Mouse (Mus musculus) ES-Bruce4 (cell line): Measurements from ENCODE around the gene Gal3st3. TPM values are rescaled to one million over a fixed set of nuclear protein-coding genes. Genes with fewer than 3 reads are reported as not detected.
"Not testable (repeated sequence)": the region's sequence is repeated elsewhere in the genome, so short reads cannot be mapped to it uniquely, and the experiment has no call there.

Experiments used
- H3K27ac ChIP-seq: 2 replicates; pipeline ENCODE4 v1.5.1; 2012; ENCODE audit warnings: low read length, inconsistent platforms; ENCODE audit not compliant: insufficient read depth
- H3K27me3 ChIP-seq: 2 replicates; pipeline ENCODE4 v1.6.1; 2012; ENCODE audit warnings: mild to moderate bottlenecking, low read length, inconsistent platforms; ENCODE audit not compliant: control insufficient read depth, poor library complexity, insufficient read depth, severe bottlenecking
- H3K36me3 ChIP-seq: 2 replicates; pipeline ENCODE4 v1.6.1; 2012; ENCODE audit warnings: inconsistent platforms, mild to moderate bottlenecking, low read length, moderate library complexity; ENCODE audit not compliant: control insufficient read depth, poor library complexity, insufficient read depth, severe bottlenecking
- H3K4me1 ChIP-seq: one replicate; pipeline ENCODE4 v1.8.1; 2011; ENCODE audit warnings: low read length; ENCODE audit not compliant: control insufficient read depth, insufficient read depth
- H3K4me3 ChIP-seq: 2 replicates; pipeline ENCODE4 v1.5.1; 2011; ENCODE audit warnings: low read depth, mild to moderate bottlenecking, low read length
- H3K9ac ChIP-seq: 2 replicates; pipeline ENCODE4 v1.6.1; 2012; ENCODE audit warnings: low read depth, mild to moderate bottlenecking, inconsistent platforms; ENCODE audit not compliant: poor library complexity, severe bottlenecking
- H3K9me3 ChIP-seq: replicated peaks from 2 replicates; pipeline ENCODE4 v1.6.1; 2012; ENCODE audit warnings: mild to moderate bottlenecking, low read length, inconsistent platforms; ENCODE audit not compliant: control insufficient read depth, poor library complexity, insufficient read depth, severe bottlenecking
- CTCF ChIP-seq: IDR thresholded peaks from one replicate; pipeline ENCODE4 v1.8.1; 2011; ENCODE audit warnings: low read depth, low read length
- EP300 ChIP-seq: IDR thresholded peaks from 2 replicates; pipeline ENCODE4 v1.6.1; 2011; ENCODE audit warnings: low read depth, low read length; ENCODE audit not compliant: insufficient read depth
- POLR2A ChIP-seq: IDR thresholded peaks from one replicate; pipeline ENCODE4 v1.8.1; 2011; ENCODE audit warnings: low read length; ENCODE audit not compliant: insufficient read depth
- polyA plus RNA-seq: library from polyadenylated mRNA; stranded (reverse); fragments of >200 nt; gene quantifications from 2 replicates; pipeline ENCODE4 v1.2.4, GENCODE M21; 2011; ENCODE audit warnings: low read depth; ENCODE audit not compliant: missing spikeins, insufficient read depth, insufficient read length

The Gal3st3 gene
- polyA plus RNA-seq, 1 experiment, result 2.5 TPM

DNA sequence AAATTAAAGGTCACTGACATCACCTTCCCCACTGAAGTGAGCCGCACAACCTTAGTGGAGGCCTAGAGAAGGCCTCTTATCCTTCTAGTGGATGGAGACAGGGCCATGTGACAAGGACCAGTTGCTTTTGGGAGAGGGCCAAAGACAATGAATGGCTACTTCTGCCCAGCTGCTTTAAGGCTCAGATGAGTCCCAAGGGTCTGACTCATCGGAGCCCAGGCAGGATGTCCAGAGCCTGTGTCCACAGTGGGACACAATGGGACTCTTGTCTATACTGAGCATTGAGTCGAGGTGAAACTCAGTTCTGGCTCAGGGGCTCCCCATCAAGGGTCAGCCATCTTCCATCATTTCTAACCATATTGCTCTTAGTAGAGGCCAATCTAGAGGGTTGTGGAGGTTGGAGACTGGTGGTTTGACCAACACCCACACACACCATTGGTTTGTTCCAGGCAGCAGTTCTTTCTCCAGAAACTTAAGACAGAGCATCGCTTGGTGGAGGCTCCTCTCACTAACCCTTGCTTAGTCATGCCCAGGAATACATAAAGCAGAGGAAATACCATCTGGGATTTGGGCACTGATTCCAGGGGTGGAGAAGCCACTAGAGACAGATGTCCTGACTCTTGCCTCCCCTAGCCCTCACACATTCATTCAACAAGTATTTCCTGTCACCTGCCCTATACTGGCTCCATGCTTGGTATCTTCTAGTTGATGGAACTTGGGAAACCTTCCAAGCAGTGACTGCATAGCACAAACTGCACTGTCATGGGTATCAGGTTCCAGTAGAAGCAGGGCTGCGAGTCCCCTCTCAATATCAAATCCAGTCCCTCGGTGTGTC is 47.4 kb downstream of the Gal3st3 start:
- H3K27me3 ChIP-seq, result no peaks in the 10 kb centered on the region
- no peaks in the 10 kb centered on the region for H3K36me3 ChIP-seq
- TF ChIP-seq EP300 (no peak), CTCF (no peak), POLR2A (no peak)
- H3K4me1 ChIP-seq, result no peaks in the 10 kb centered on the region
- no peak overlapping the region for H3K4me3 ChIP-seq
- H3K27ac ChIP-seq, result no peak overlapping the region
- no peak overlapping the region for H3K9ac ChIP-seq
- no peaks in the 10 kb centered on the region for H3K9me3 ChIP-seq

DNA sequence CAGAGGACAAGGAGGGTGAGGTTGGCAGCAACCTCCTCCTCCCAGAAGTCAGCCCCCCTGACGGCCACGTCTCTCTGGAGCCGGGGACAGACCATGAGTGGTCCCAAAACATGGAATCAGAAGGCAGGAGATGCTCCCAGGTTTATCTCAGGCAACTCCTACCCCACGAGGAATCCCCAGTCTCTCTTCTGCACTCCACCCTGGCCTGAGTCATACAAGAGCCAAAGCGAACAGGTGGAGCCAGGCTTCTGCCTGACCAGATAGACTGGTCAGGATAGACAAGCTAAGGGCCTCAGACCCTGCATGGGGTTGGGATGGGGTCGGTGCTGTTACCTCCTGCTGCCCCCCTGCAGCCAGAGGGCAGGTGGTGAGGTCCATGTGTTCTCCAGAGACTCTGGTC is 49.9 kb downstream of the Gal3st3 start:
- no peaks in the 10 kb centered on the region for H3K4me1 ChIP-seq
- no peaks in the 10 kb centered on the region for H3K27me3 ChIP-seq
- no peaks in the 10 kb centered on the region for H3K9me3 ChIP-seq
- H3K4me3 ChIP-seq, result no peak overlapping the region
- H3K9ac ChIP-seq, result no peak overlapping the region
- H3K27ac ChIP-seq, result no peak overlapping the region
- no peak for TF ChIP-seq CTCF
- TF ChIP-seq POLR2A, result no peak
- no peak for TF ChIP-seq EP300
- no peaks in the 10 kb centered on the region for H3K36me3 ChIP-seq

DNA sequence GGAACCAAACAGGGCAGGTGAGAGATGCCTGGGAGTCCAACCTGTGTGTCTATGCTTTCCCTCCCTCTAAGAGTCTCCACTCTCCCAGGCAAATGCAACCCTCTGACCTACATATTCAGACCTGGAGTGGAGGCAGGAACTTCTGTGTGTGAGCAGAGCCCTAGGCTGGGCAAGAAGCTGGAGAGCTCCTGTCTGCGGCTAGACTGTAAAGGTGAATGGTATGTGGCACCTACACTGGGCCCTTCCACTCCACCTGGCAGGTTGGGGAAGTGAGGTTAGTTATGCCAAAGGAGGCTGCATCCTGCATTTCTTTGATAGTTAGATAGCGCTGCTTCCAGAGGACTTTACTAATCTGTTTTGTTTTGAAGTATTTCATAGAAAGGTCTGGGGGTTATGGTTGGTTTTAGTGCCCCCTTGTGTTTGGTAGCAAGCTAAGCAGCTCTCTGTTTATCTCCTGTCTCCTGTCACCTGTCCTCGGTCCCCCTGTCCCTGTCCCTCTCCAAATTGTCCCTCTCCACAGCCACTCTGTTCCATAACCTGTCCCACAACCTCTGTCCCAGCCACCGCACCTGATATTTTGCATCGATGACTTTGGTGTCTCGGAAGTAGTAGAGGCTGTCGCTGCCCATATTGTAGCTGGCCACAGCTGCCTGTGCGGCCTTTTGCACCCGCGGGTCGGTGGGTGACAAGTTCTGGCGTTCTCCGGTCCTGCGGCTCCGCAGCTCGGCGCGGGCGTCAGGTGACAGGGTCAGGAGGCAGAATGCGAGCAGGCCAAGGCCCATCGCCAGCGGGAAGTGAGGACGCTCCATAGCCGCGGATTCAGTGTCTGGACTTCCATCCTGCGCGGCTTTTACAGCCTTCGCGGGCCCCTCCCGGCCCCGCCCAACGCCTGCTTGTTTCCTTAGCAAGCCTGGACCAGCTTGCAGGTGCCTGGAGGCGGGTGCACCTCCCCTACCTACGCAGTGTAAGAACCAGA is 50.7 kb downstream of the Gal3st3 start:
- no peaks in the 10 kb centered on the region for H3K9me3 ChIP-seq
- no peaks in the 10 kb centered on the region for H3K36me3 ChIP-seq
- no peaks in the 10 kb centered on the region for H3K4me1 ChIP-seq
- H3K4me3 ChIP-seq, result peak overlapping the region; percentile 64
- H3K27ac ChIP-seq, result no peak overlapping the region
- TF ChIP-seq EP300 (no peak), CTCF (peak; percentile 20), POLR2A (no peak)
- 0 out of 2 replicates have a peak overlapping the region, but pooled peaks have one; percentile 12 for H3K9ac ChIP-seq
- H3K27me3 ChIP-seq, result no peaks in the 10 kb centered on the region

DNA sequence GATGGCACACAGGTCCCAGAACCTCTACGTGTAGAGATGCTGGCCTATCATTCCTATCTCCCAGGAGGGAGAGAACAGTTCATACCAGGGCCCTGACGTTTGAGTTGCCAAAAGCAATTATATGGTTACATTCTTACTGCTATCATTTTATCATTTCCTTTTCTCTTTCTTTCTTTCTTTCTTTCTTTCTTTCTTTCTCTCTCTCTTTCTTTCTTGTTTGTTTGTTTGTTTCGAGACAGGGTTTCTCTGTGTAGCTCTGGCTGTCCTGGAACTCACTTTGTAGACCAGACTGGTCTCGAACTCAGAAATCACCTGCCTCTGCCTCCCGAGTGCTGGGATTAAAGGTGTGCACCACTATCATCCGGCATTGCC is 51.4 kb downstream of the Gal3st3 start, which contains the start of gene Cst6:
TSS of gene Cst6 (minus strand) at position 73 of the 372 bp plus-strand sequence.
- H3K27ac ChIP-seq, H3K4me1 ChIP-seq, H3K27me3 ChIP-seq: not testable (repeated sequence)

DNA sequence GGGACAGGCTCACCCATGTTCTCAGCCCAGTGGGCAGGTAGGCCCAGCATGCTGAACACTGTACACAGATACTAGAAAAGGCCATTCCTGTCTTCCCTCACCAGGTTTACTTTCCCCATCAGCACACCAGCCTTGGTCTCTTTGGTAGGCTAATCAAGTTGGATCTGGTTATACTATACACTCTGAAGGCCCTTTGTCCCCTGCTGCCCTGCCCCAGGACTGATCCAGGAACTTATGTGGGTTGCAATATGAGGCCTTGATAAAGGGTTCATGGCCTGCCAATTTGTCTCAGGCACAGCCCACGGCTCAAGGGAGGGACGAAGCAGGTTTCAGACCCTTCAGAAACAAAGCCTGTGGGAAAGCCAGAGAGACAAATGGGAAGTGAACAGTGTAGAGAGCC is 55.5 kb downstream of the Gal3st3 start:
- no peaks in the 10 kb centered on the region for H3K9me3 ChIP-seq
- H3K27ac ChIP-seq, result no peak overlapping the region
- no peak overlapping the region for H3K4me3 ChIP-seq
- TF ChIP-seq CTCF (no peak), POLR2A (no peak)
- H3K9ac ChIP-seq, result no peak overlapping the region
- no peaks in the 10 kb centered on the region for H3K27me3 ChIP-seq
- H3K4me1 ChIP-seq, result no peaks in the 10 kb centered on the region
- no peaks in the 10 kb centered on the region for H3K36me3 ChIP-seq

More for the DNA sequence above, 51.4 kb downstream of the Gal3st3 start, which contains the start of gene Cst6:
- H3K4me3 ChIP-seq, result peak within 1 kb of the TSS; percentile 64
- 0 out of 2 replicates have a peak within 1 kb of the TSS, but pooled peaks have one; percentile 12 for H3K9ac ChIP-seq
- H3K36me3 ChIP-seq, H3K9me3 ChIP-seq: not testable (repeated sequence)
